Mouse (Mus musculus) intestine, embryonic 16.5 days (tissue): ENCODE results near the gene Srcin1. TPM values are rescaled to one million over a fixed set of nuclear protein-coding genes. Genes with fewer than 3 reads are reported as not detected.

Source experiments
- ATAC-seq: fragments of 200-750 bp; cut with Nextera tagmentation; 2 replicates; pipeline ENCODE4 v1.8.0; 2017; ENCODE audit warnings: moderate TSS enrichment, moderate library complexity
- H3K27ac ChIP-seq: fragments of 300-500 bp; sonication (generic); 2 replicates; pipeline ENCODE4 v1.5.1; 2014; ENCODE audit warnings: mild to moderate bottlenecking, low read length
- H3K27me3 ChIP-seq: fragments of 300-500 bp; sonication (generic); replicated peaks from 2 replicates; pipeline ENCODE4 v1.6.1; 2014; ENCODE audit warnings: low read length, control low read depth, mixed read lengths; ENCODE audit not compliant: control insufficient read depth, insufficient read depth
- H3K36me3 ChIP-seq: fragments of 300-500 bp; sonication (generic); 2 replicates; pipeline ENCODE4 v1.6.1; 2014; ENCODE audit warnings: low read length, control low read depth; ENCODE audit not compliant: control insufficient read depth, insufficient read depth
- H3K4me1 ChIP-seq: fragments of 300-500 bp; sonication (generic); 2 replicates; pipeline ENCODE4 v1.6.1; 2014; ENCODE audit warnings: low read length, control low read depth, mixed read lengths; ENCODE audit not compliant: control insufficient read depth, insufficient read depth
- H3K4me2 ChIP-seq: fragments of 300-500 bp; sonication (generic); 2 replicates; pipeline ENCODE4 v1.6.1; 2014; ENCODE audit warnings: low read depth, low read length, control low read depth
- H3K4me3 ChIP-seq: fragments of 300-500 bp; sonication (generic); 2 replicates; pipeline ENCODE4 v1.5.1; 2014; ENCODE audit warnings: mild to moderate bottlenecking, low read length
- H3K9ac ChIP-seq: fragments of 300-500 bp; sonication (generic); 2 replicates; pipeline ENCODE4 v1.6.1; 2014; ENCODE audit warnings: low read depth, low read length
- H3K9me3 ChIP-seq: fragments of 300-500 bp; sonication (generic); 2 replicates; pipeline ENCODE4 v1.6.1; 2016; ENCODE audit warnings: low read length, control low read depth; ENCODE audit not compliant: control insufficient read depth
- WGBS: fragments of 180-500 bp; shearing (Covaris S2); extraction: QIAGEN DNeasy Blood & Tissue Kit; methylation state at CpG from one replicate; pipeline ENCODE4 v1.1.7; 2014; 5-methylcytosine and 5-hydroxymethylcytosine counted together
- polyA plus RNA-seq: library from polyadenylated mRNA; unstranded; fragments of >200 nt; fragmentation: Nextera tagmentation; extraction: Ambion mirVana; gene quantifications from 2 replicates; pipeline ENCODE4 v1.2.1, GENCODE M21; 2015

The Srcin1 gene
- polyA plus RNA-seq, 1 experiment from 2014 or later, result 0.12 TPM

- Histone ChIP-seq H3K27ac (no peak overlapping the region), H3K36me3 (no peaks in the 10 kb centered on the region)
- WGBS, result 52% methylated on average over 4 of the region's 4 CpGs
These were observed 32.9 kb upstream of the Srcin1 start for GRCm38 (mm10) chr11:97608933-97609332.

GRCm38 (mm10) chr11:97607056-97607725 lies 31.2 kb upstream of the Srcin1 start:
- Histone ChIP-seq H3K4me1 (no peaks in the 10 kb centered on the region), H3K9ac (no peak overlapping the region), H3K27ac (no peak overlapping the region), H3K27me3 (no peaks in the 10 kb centered on the region), H3K4me3 (no peak overlapping the region), H3K36me3 (no peaks in the 10 kb centered on the region), H3K9me3 (no peaks in the 10 kb centered on the region), H3K4me2 (no peak overlapping the region)
- no peak for ATAC-seq
- 92% methylated on average over 8 of the region's 8 CpGs for WGBS

More at GRCm38 (mm10) chr11:97608933-97609332, 32.9 kb upstream of the Srcin1 start:
- no peak for ATAC-seq
- Histone ChIP-seq H3K4me2 (no peak overlapping the region), H3K4me3 (no peak overlapping the region), H3K9me3 (no peaks in the 10 kb centered on the region), H3K9ac (no peak overlapping the region), H3K4me1 (no peaks in the 10 kb centered on the region), H3K27me3 (no peaks in the 10 kb centered on the region)

DNA sequence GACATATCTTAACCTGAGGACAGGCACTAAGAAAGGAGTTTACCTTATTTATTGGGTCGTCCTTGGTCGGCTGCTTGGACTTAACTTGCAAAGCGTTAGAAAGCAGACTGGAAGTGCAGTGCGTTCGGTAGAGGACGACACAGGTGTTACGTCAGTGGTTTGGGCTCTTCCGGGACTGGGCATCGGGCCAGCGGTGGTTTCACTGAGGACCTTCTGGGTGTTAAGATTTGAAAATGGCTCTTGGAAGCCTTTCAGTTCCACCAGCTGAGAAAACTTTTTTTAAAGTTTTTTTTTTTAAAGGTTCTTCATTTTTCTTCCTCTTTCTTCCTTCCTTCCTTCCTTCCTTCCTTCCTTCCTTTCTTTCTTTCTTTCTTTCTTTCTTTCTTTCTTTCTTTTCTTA lies 27.9 kb upstream of the Srcin1 start:
- Histone ChIP-seq H3K4me2 (no peak overlapping the region), H3K36me3 (no peaks in the 10 kb centered on the region), H3K4me3 (no peak overlapping the region), H3K27ac (no peak overlapping the region), H3K4me1 (no peaks in the 10 kb centered on the region), H3K27me3 (no peaks in the 10 kb centered on the region), H3K9ac (no peak overlapping the region), H3K9me3 (no peaks in the 10 kb centered on the region)
- WGBS, result 54% methylated on average over 10 of the region's 10 CpGs
- ATAC-seq, result no peak

DNA sequence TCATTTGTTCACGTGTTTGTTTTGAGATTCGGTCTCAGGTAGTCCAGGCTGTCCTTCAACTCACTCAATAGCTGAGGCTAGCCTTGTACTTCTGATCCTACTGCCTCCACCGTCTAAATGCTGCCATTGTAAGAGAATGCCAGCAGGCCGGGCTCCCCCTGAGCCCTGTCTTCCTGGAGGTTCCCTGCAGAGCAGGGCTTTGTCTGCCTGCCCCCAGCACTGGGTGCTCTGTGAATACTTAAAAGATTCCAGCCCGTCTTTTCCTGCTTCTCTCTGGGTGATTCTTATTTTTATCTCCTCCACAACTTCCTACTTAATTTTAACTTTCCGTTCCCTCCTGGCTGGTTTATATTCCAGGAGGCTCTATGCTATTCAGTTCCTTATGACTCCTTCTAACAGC lies 26.2 kb upstream of the Srcin1 start:
- WGBS, result 28% methylated on average over 6 of the region's 6 CpGs
- H3K27ac ChIP-seq, result no peak overlapping the region
- H3K9me3 ChIP-seq, result no peaks in the 10 kb centered on the region
- no peaks in the 10 kb centered on the region for H3K36me3 ChIP-seq
- no peak overlapping the region for H3K9ac ChIP-seq
- H3K4me1 ChIP-seq, result no peaks in the 10 kb centered on the region
- H3K27me3 ChIP-seq, result no peaks in the 10 kb centered on the region
- no peak overlapping the region for H3K4me2 ChIP-seq
- H3K4me3 ChIP-seq, result no peak overlapping the region
- ATAC-seq, result no peak

- H3K36me3 ChIP-seq, result no peaks in the 10 kb centered on the region
- H3K27ac ChIP-seq, result no peak overlapping the region
- H3K9me3 ChIP-seq, result no peaks in the 10 kb centered on the region
- no peaks in the 10 kb centered on the region for H3K4me1 ChIP-seq
- ATAC-seq, result no peak
- no peaks in the 10 kb centered on the region for H3K27me3 ChIP-seq
- WGBS, result 89% methylated on average over 8 of the region's 8 CpGs
- H3K4me3 ChIP-seq, result no peak overlapping the region
- no peak overlapping the region for H3K4me2 ChIP-seq
- H3K9ac ChIP-seq, result no peak overlapping the region
These were observed 23.1 kb upstream of the Srcin1 start for GRCm38 (mm10) chr11:97599104-97599503.

GRCm38 (mm10) chr11:97597945-97598691 lies 22.1 kb upstream of the Srcin1 start:
- ATAC-seq, result no peak
- Histone ChIP-seq H3K4me2 (no peak overlapping the region), H3K36me3 (no peaks in the 10 kb centered on the region), H3K4me1 (no peaks in the 10 kb centered on the region), H3K27me3 (no peaks in the 10 kb centered on the region), H3K9me3 (no peaks in the 10 kb centered on the region), H3K27ac (no peak overlapping the region), H3K9ac (no peak overlapping the region), H3K4me3 (no peak overlapping the region)
- WGBS, result 66% methylated on average over 10 of the region's 10 CpGs

GRCm38 (mm10) chr11:97594136-97594535 lies 18.1 kb upstream of the Srcin1 start:
- Histone ChIP-seq H3K27ac (no peak overlapping the region), H3K9ac (no peak overlapping the region), H3K9me3 (no peaks in the 10 kb centered on the region), H3K27me3 (no peaks in the 10 kb centered on the region), H3K4me2 (no peak overlapping the region), H3K4me3 (no peak overlapping the region), H3K4me1 (no peaks in the 10 kb centered on the region), H3K36me3 (no peaks in the 10 kb centered on the region)
- 30% methylated on average over 6 of the region's 6 CpGs for WGBS
- ATAC-seq, result no peak

GRCm38 (mm10) chr11:97591910-97592309 lies 15.9 kb upstream of the Srcin1 start:
- no peak overlapping the region for H3K9ac ChIP-seq
- H3K36me3 ChIP-seq, result no peaks in the 10 kb centered on the region
- H3K4me2 ChIP-seq, result no peak overlapping the region
- no peaks in the 10 kb centered on the region for H3K27me3 ChIP-seq
- no peaks in the 10 kb centered on the region for H3K4me1 ChIP-seq
- H3K27ac ChIP-seq, result no peak overlapping the region
- no peak for ATAC-seq
- H3K9me3 ChIP-seq, result no peaks in the 10 kb centered on the region
- 51% methylated on average over 5 of the region's 5 CpGs for WGBS
- H3K4me3 ChIP-seq, result no peak overlapping the region

DNA sequence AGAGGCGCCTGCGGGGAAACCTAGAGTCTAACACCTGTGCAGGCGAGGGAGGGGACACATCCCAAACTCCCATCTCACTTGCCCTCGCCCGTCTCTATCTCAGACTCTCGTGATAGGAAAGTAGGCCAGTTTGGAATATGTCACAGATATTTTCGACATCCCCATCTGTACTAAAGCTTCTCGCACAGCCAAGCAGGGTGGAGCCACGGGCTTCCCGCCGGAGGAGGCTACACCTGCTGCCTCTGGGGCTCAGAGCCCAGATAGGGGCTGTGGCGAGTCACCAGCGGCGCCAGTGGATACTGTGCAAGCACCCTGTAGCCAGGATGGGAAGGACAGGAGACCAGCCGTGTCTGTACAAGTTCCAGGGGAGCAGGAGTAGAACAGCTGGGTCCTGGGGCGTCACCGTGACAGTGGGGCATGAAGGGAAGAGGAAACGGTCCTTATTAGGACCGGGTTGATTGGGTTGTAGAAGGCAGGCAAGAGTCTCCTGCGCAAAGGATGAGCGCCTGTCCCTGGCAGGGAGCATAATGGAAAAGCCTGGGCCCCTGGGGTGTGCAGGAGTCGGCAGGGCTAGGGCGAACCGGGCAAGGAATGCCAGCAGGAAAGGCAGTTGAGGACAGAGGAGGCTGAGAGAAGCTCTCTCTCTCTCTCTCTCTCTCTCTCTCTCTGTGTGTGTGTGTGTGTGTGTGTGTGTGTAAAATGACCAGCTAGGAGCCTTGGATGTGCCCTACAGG lies 14.4 kb upstream of the Srcin1 start:
- Histone ChIP-seq H3K36me3 (no peaks in the 10 kb centered on the region), H3K27me3 (no peaks in the 10 kb centered on the region), H3K27ac (no peak overlapping the region), H3K9ac (no peak overlapping the region), H3K4me1 (peaks cover 6% of the 10 kb centered on the region; the same call in 1 of the 2 replicates), H3K4me2 (no peak overlapping the region), H3K4me3 (no peak overlapping the region), H3K9me3 (no peaks in the 10 kb centered on the region)
- no peak for ATAC-seq
- whole genome bisulfite sequencing, result 42% methylated on average over 24 of the region's 24 CpGs
